Mouse (Mus musculus): ENCODE data around the gene Ifna11. TPM values are rescaled to one million over a fixed set of nuclear protein-coding genes. Genes with fewer than 3 reads are reported as not detected.
"Not testable (repeated sequence)": the region's sequence is repeated elsewhere in the genome, so short reads cannot be mapped to it uniquely, and the experiment has no call there.

The Ifna11 gene
- total and polyA plus RNA-seq, 2 experiments from 2014 or later = not detected

DNA sequence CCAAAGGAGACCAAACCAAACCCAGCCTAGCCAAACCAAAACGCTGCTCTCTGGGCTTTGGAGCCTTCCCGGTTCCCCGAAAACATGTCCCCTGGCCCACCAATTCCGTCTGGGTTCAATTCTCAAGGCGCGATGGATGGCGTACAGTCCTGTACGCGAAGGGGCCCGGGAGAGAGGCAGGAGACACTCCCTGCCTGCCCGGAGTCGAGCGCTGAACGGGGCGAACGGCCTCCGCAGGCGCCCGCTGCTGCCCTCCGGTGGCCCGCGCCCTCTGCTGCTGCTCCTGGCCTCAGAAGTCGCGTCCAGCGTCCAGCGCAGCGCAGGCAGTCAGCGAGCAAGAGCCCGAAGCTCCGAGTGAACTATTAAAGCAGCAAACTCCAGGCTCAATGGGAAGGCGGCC, 37.4 kb upstream of the Ifna11 start:
- not testable (repeated sequence) for H3K36me3 ChIP-seq (ENCODE audit: insufficient read depth, low read length); H3K4me3 ChIP-seq (ENCODE audit: low read depth, low read length); H3K4me2 ChIP-seq (ENCODE audit: low read depth, low read length, poor library complexity, severe bottlenecking); ATAC-seq (ENCODE audit: low FRiP score); DNase-seq (ENCODE audit: low spot score); H3K9me3 ChIP-seq (ENCODE audit: low read length); H3K9ac ChIP-seq (replicated peaks; ENCODE audit: low read length, poor library complexity, severe bottlenecking); H3K27ac ChIP-seq (ENCODE audit: low read depth, low read length); H3K4me1 ChIP-seq (ENCODE audit: insufficient read depth, low read length); H3K27me3 ChIP-seq (ENCODE audit: insufficient read depth, low read length)
- 0 out of 2 replicates have a peak, but pooled peaks have one; percentile 12 for TF ChIP-seq CTCF (IDR thresholded peaks at IDR 0.05)
- no CpG with 5 or more reads among the region's 31 CpGs for WGBS

- not testable (repeated sequence) for H3K4me2 ChIP-seq (ENCODE audit: low read depth, low read length, poor library complexity, severe bottlenecking); H3K27me3 ChIP-seq (ENCODE audit: insufficient read depth, low read length); H3K9me3 ChIP-seq (ENCODE audit: low read length); H3K4me1 ChIP-seq (ENCODE audit: insufficient read depth, low read length); H3K36me3 ChIP-seq (ENCODE audit: insufficient read depth, low read length); DNase-seq (ENCODE audit: low spot score); H3K27ac ChIP-seq (ENCODE audit: low read depth, low read length); ATAC-seq (ENCODE audit: low FRiP score); H3K9ac ChIP-seq (replicated peaks; ENCODE audit: low read length, poor library complexity, severe bottlenecking); H3K4me3 ChIP-seq (ENCODE audit: low read depth, low read length)
- no CpG with 5 or more reads among the region's 27 CpGs for WGBS
Measured at GRCm38 (mm10) chr4:88785409-88785808, 34.4 kb upstream of the Ifna11 start, which contains the start of gene Gm13276. TSS of gene Gm13276 (plus strand) at chr4:88785709.

GRCm38 (mm10) chr4:88788402-88788801, 31.4 kb upstream of the Ifna11 start, which contains the start of gene Gm13277:
TSS of gene Gm13277 (plus strand) at chr4:88788632.
- not testable (repeated sequence) for DNase-seq (ENCODE audit: low spot score); ATAC-seq (ENCODE audit: low FRiP score)
- no CpG with 5 or more reads among the region's 28 CpGs for WGBS

DNA sequence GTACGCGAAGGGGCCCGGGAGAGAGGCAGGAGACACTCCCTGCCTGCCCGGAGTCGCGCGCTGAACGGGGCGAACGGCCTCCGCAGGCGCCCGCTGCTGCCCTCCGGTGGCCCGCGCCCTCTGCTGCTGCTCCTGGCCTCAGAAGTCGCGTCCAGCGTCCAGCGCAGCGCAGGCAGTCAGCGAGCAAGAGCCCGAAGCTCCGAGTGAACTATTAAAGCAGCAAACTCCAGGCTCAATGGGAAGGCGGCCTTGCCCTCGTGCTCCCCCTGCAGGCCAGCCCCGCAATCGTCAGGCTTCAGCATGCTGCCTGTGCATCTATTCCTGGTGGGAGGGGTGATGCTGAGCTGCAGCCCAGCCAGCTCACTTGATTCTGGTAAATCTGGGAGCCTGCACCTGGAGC, 28.5 kb upstream of the Ifna11 start, which contains the start of gene Gm13278:
TSS of gene Gm13278 (plus strand) at position 301 of the 400 bp plus-strand sequence.
- not testable (repeated sequence) for H3K9me3 ChIP-seq (ENCODE audit: low read length); H3K4me1 ChIP-seq (ENCODE audit: insufficient read depth, low read length); DNase-seq (ENCODE audit: low spot score); H3K4me2 ChIP-seq (ENCODE audit: low read depth, low read length, poor library complexity, severe bottlenecking); ATAC-seq (ENCODE audit: low FRiP score); H3K27me3 ChIP-seq (ENCODE audit: insufficient read depth, low read length); H3K27ac ChIP-seq (ENCODE audit: low read depth, low read length); H3K4me3 ChIP-seq (ENCODE audit: low read depth, low read length); H3K36me3 ChIP-seq (ENCODE audit: insufficient read depth, low read length); H3K9ac ChIP-seq (replicated peaks; ENCODE audit: low read length, poor library complexity, severe bottlenecking)
- no CpG with 5 or more reads among the region's 28 CpGs for WGBS

More at GRCm38 (mm10) chr4:88788402-88788801, 31.4 kb upstream of the Ifna11 start, which contains the start of gene Gm13277:
- not testable (repeated sequence) for H3K27ac ChIP-seq (ENCODE audit: low read depth, low read length); H3K9me3 ChIP-seq (ENCODE audit: low read length); H3K4me1 ChIP-seq (ENCODE audit: insufficient read depth, low read length); H3K4me3 ChIP-seq (ENCODE audit: low read depth, low read length); H3K36me3 ChIP-seq (ENCODE audit: insufficient read depth, low read length); H3K9ac ChIP-seq (replicated peaks; ENCODE audit: low read length, poor library complexity, severe bottlenecking); H3K4me2 ChIP-seq (ENCODE audit: low read depth, low read length, poor library complexity, severe bottlenecking); H3K27me3 ChIP-seq (ENCODE audit: insufficient read depth, low read length)
- peak; percentile 59 for TF ChIP-seq CTCF (IDR thresholded peaks at IDR 0.05)

- ATAC-seq (ENCODE audit: low FRiP score); H3K4me1 ChIP-seq (ENCODE audit: insufficient read depth, low read length); H3K9ac ChIP-seq (replicated peaks; ENCODE audit: low read length, poor library complexity, severe bottlenecking); H3K4me3 ChIP-seq (ENCODE audit: low read depth, low read length); H3K36me3 ChIP-seq (ENCODE audit: insufficient read depth, low read length); DNase-seq (ENCODE audit: low spot score); H3K4me2 ChIP-seq (ENCODE audit: low read depth, low read length, poor library complexity, severe bottlenecking); H3K9me3 ChIP-seq (ENCODE audit: low read length); H3K27ac ChIP-seq (ENCODE audit: low read depth, low read length); H3K27me3 ChIP-seq (ENCODE audit: insufficient read depth, low read length): not testable (repeated sequence)
- WGBS = 0% methylated on average over 8 of the region's 52 CpGs
- TF ChIP-seq CTCF (IDR thresholded peaks at IDR 0.05) = peak; percentile 39
Measured at GRCm38 (mm10) chr4:88793936-88794675, 25.7 kb upstream of the Ifna11 start, which contains the start of gene Gm13275. TSS of gene Gm13275 (plus strand) at chr4:88794487.

DNA sequence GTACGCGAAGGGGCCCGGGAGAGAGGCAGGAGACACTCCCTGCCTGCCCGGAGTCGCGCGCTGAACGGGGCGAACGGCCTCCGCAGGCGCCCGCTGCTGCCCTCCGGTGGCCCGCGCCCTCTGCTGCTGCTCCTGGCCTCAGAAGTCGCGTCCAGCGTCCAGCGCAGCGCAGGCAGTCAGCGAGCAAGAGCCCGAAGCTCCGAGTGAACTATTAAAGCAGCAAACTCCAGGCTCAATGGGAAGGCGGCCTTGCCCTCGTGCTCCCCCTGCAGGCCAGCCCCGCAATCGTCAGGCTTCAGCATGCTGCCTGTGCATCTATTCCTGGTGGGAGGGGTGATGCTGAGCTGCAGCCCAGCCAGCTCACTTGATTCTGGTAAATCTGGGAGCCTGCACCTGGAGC, 22.7 kb upstream of the Ifna11 start, which contains the start of gene Gm13279:
TSS of gene Gm13279 (plus strand) at position 301 of the 400 bp plus-strand sequence.
- DNase-seq (ENCODE audit: low spot score); H3K36me3 ChIP-seq (ENCODE audit: insufficient read depth, low read length); H3K4me1 ChIP-seq (ENCODE audit: insufficient read depth, low read length); H3K4me2 ChIP-seq (ENCODE audit: low read depth, low read length, poor library complexity, severe bottlenecking); H3K9ac ChIP-seq (replicated peaks; ENCODE audit: low read length, poor library complexity, severe bottlenecking); H3K27me3 ChIP-seq (ENCODE audit: insufficient read depth, low read length); ATAC-seq (ENCODE audit: low FRiP score); H3K27ac ChIP-seq (ENCODE audit: low read depth, low read length); H3K9me3 ChIP-seq (ENCODE audit: low read length); H3K4me3 ChIP-seq (ENCODE audit: low read depth, low read length): not testable (repeated sequence)
- WGBS = no CpG with 5 or more reads among the region's 28 CpGs

GRCm38 (mm10) chr4:88799365-88799764, 20.4 kb upstream of the Ifna11 start, which contains the start of gene Gm13285:
TSS of gene Gm13285 (plus strand) at chr4:88799665.
- 17% methylated on average over 3 of the region's 7 CpGs for WGBS
- not testable (repeated sequence) for H3K9ac ChIP-seq (replicated peaks; ENCODE audit: low read length, poor library complexity, severe bottlenecking); H3K36me3 ChIP-seq (ENCODE audit: insufficient read depth, low read length); ATAC-seq (ENCODE audit: low FRiP score); H3K9me3 ChIP-seq (ENCODE audit: low read length); H3K27me3 ChIP-seq (ENCODE audit: insufficient read depth, low read length); H3K4me1 ChIP-seq (ENCODE audit: insufficient read depth, low read length); H3K4me3 ChIP-seq (ENCODE audit: low read depth, low read length); H3K4me2 ChIP-seq (ENCODE audit: low read depth, low read length, poor library complexity, severe bottlenecking); DNase-seq (ENCODE audit: low spot score); H3K27ac ChIP-seq (ENCODE audit: low read depth, low read length)

DNA sequence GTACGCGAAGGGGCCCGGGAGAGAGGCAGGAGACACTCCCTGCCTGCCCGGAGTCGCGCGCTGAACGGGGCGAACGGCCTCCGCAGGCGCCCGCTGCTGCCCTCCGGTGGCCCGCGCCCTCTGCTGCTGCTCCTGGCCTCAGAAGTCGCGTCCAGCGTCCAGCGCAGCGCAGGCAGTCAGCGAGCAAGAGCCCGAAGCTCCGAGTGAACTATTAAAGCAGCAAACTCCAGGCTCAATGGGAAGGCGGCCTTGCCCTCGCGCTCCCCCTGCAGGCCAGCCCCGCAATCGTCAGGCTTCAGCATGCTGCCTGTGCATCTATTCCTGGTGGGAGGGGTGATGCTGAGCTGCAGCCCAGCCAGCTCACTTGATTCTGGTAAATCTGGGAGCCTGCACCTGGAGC, 16.8 kb upstream of the Ifna11 start, which contains the start of gene Gm13287:
TSS of gene Gm13287 (plus strand) at position 301 of the 400 bp plus-strand sequence.
- not testable (repeated sequence) for H3K4me3 ChIP-seq (ENCODE audit: low read depth, low read length); H3K36me3 ChIP-seq (ENCODE audit: insufficient read depth, low read length); H3K9ac ChIP-seq (replicated peaks; ENCODE audit: low read length, poor library complexity, severe bottlenecking); H3K4me2 ChIP-seq (ENCODE audit: low read depth, low read length, poor library complexity, severe bottlenecking); DNase-seq (ENCODE audit: low spot score); H3K27ac ChIP-seq (ENCODE audit: low read depth, low read length); H3K4me1 ChIP-seq (ENCODE audit: insufficient read depth, low read length); H3K27me3 ChIP-seq (ENCODE audit: insufficient read depth, low read length); ATAC-seq (ENCODE audit: low FRiP score); H3K9me3 ChIP-seq (ENCODE audit: low read length)
- no CpG with 5 or more reads among the region's 29 CpGs for WGBS

Measured in midbrain, postnatal 0 days (tissue).